Mouse (Mus musculus) midbrain, embryonic 13.5 days (tissue): Measurements from ENCODE around the gene Dclk3. TPM values are rescaled to one million over a fixed set of nuclear protein-coding genes. Genes with fewer than 3 reads are reported as not detected.
A peak's percentile ranks its signal among the peaks of the same experiment; 100 is the strongest.

ENCODE experiments used
- ATAC-seq: fragments of 200-750 bp; cut with Nextera tagmentation; 2 replicates; pipeline ENCODE4 v1.8.0; 2017; ENCODE audit warnings: mild to moderate bottlenecking, moderate TSS enrichment, moderate library complexity
- H3K27ac ChIP-seq: fragments of 300-500 bp; sonication (generic); 2 replicates; pipeline ENCODE4 v1.5.1; 2015; ENCODE audit warnings: inconsistent platforms, mild to moderate bottlenecking, moderate library complexity
- H3K27me3 ChIP-seq: fragments of 300-500 bp; sonication (generic); 2 replicates; pipeline ENCODE4 v1.6.1; 2015; ENCODE audit warnings: mild to moderate bottlenecking, inconsistent platforms
- H3K36me3 ChIP-seq: fragments of 300-500 bp; sonication (generic); 2 replicates; pipeline ENCODE4 v1.6.1; 2015; ENCODE audit warnings: mild to moderate bottlenecking, inconsistent platforms
- H3K4me1 ChIP-seq: fragments of 300-500 bp; sonication (generic); replicated peaks from 2 replicates; pipeline ENCODE4 v1.6.1; 2015; ENCODE audit warnings: inconsistent platforms
- H3K4me2 ChIP-seq: fragments of 300-500 bp; sonication (generic); replicated peaks from 2 replicates; pipeline ENCODE4 v1.6.1; 2015; ENCODE audit warnings: moderate library complexity, mild to moderate bottlenecking, inconsistent platforms
- H3K4me3 ChIP-seq: fragments of 300-500 bp; sonication (generic); replicated peaks from 2 replicates; pipeline ENCODE4 v1.5.1; 2015; ENCODE audit warnings: mild to moderate bottlenecking, inconsistent platforms
- H3K9ac ChIP-seq: fragments of 300-500 bp; sonication (generic); replicated peaks from 2 replicates; pipeline ENCODE4 v1.6.1; 2015; ENCODE audit warnings: mild to moderate bottlenecking, inconsistent platforms
- H3K9me3 ChIP-seq: fragments of 300-500 bp; sonication (generic); 2 replicates; pipeline ENCODE4 v1.6.1; 2016; ENCODE audit warnings: mild to moderate bottlenecking, inconsistent platforms
- WGBS: fragments of 180-500 bp; shearing (Covaris S2); methylation state at CpG from one replicate; pipeline ENCODE4 v1.1.7; 2015; 5-methylcytosine and 5-hydroxymethylcytosine counted together
- polyA plus RNA-seq: library from polyadenylated mRNA; unstranded; fragments of >200 nt; fragmentation: Nextera tagmentation; extraction: Ambion mirVana; gene quantifications from 2 replicates; pipeline ENCODE4 v1.2.1, GENCODE M21; 2015

The Dclk3 gene
- polyA plus RNA-seq, result 2.2 and 3.1 TPM in 2 replicates

- Histone ChIP-seq H3K27me3 (peaks cover 41% of the 10 kb centered on the region), H3K4me3 (peak within 1 kb of the TSS; percentile 51), H3K4me1 (peaks cover 4% of the 10 kb centered on the region), H3K27ac (no peak within 1 kb of the TSS), H3K9ac (peak within 1 kb of the TSS; percentile 67), H3K9me3 (no peaks in the 10 kb centered on the region), H3K36me3 (no peaks in the 10 kb centered on the region), H3K4me2 (peak within 1 kb of the TSS; percentile 69)
- ATAC-seq, result peak; percentile 75
- 3% methylated on average over 46 of the region's 57 CpGs for WGBS
Observed at GRCm38 (mm10) chr9:111438904-111439835, at the start of gene Dclk3. Gene Dclk3, plus strand, starts transcription at chr9:111439081.

- H3K36me3 ChIP-seq, result no peaks in the 10 kb centered on the region
- H3K4me2 ChIP-seq, result no peak overlapping the region
- no peak overlapping the region for H3K27ac ChIP-seq
- H3K9me3 ChIP-seq, result no peaks in the 10 kb centered on the region
- H3K9ac ChIP-seq, result no peak overlapping the region
- H3K27me3 ChIP-seq, result no peaks in the 10 kb centered on the region
- 85% methylated on average over 9 of the region's 9 CpGs for WGBS
- H3K4me3 ChIP-seq, result no peak overlapping the region
- no peaks in the 10 kb centered on the region for H3K4me1 ChIP-seq
- no peak for ATAC-seq
Observed at GRCm38 (mm10) chr9:111390016-111390415, 48.9 kb upstream of the Dclk3 start.

- Histone ChIP-seq H3K27me3 (no peaks in the 10 kb centered on the region), H3K9me3 (no peaks in the 10 kb centered on the region), H3K4me3 (no peak overlapping the region), H3K4me2 (no peak overlapping the region), H3K9ac (no peak overlapping the region), H3K27ac (no peak overlapping the region), H3K4me1 (no peaks in the 10 kb centered on the region), H3K36me3 (no peaks in the 10 kb centered on the region)
- no peak for ATAC-seq
- WGBS, result 90% methylated on average over 8 of the region's 8 CpGs
Observed at GRCm38 (mm10) chr9:111391036-111391435, 47.8 kb upstream of the Dclk3 start.

GRCm38 (mm10) chr9:111391926-111392442 lies 46.9 kb upstream of the Dclk3 start:
- no peaks in the 10 kb centered on the region for H3K4me1 ChIP-seq
- no peaks in the 10 kb centered on the region for H3K36me3 ChIP-seq
- H3K27me3 ChIP-seq, result no peaks in the 10 kb centered on the region
- H3K9ac ChIP-seq, result no peak overlapping the region
- no peak overlapping the region for H3K4me2 ChIP-seq
- no peaks in the 10 kb centered on the region for H3K9me3 ChIP-seq
- H3K27ac ChIP-seq, result no peak overlapping the region
- 93% methylated on average over 18 of the region's 18 CpGs for WGBS
- H3K4me3 ChIP-seq, result no peak overlapping the region
- ATAC-seq, result no peak

GRCm38 (mm10) chr9:111395265-111395664 lies 43.6 kb upstream of the Dclk3 start:
- WGBS, result 71% methylated on average over 5 of the region's 5 CpGs
- no peak overlapping the region for H3K4me3 ChIP-seq
- ATAC-seq, result no peak
- H3K4me1 ChIP-seq, result no peaks in the 10 kb centered on the region
- H3K27ac ChIP-seq, result no peak overlapping the region
- no peaks in the 10 kb centered on the region for H3K27me3 ChIP-seq
- no peak overlapping the region for H3K9ac ChIP-seq
- no peak overlapping the region for H3K4me2 ChIP-seq
- H3K36me3 ChIP-seq, result no peaks in the 10 kb centered on the region
- no peaks in the 10 kb centered on the region for H3K9me3 ChIP-seq

- H3K4me3 ChIP-seq, result no peak overlapping the region
- WGBS, result 88% methylated on average over 2 of the region's 2 CpGs
- ATAC-seq, result no peak
- no peak overlapping the region for H3K4me2 ChIP-seq
- H3K36me3 ChIP-seq, result no peaks in the 10 kb centered on the region
- H3K4me1 ChIP-seq, result no peaks in the 10 kb centered on the region
- no peak overlapping the region for H3K27ac ChIP-seq
- H3K9me3 ChIP-seq, result no peaks in the 10 kb centered on the region
- H3K9ac ChIP-seq, result no peak overlapping the region
- H3K27me3 ChIP-seq, result no peaks in the 10 kb centered on the region
Observed at GRCm38 (mm10) chr9:111398059-111398458, 40.8 kb upstream of the Dclk3 start.

- H3K4me2 ChIP-seq, result no peak overlapping the region
- ATAC-seq, result no peak
- WGBS, result 90% methylated on average over 4 of the region's 4 CpGs
- H3K4me1 ChIP-seq, result no peaks in the 10 kb centered on the region
- H3K36me3 ChIP-seq, result no peaks in the 10 kb centered on the region
- no peak overlapping the region for H3K4me3 ChIP-seq
- no peaks in the 10 kb centered on the region for H3K27me3 ChIP-seq
- no peak overlapping the region for H3K9ac ChIP-seq
- H3K27ac ChIP-seq, result no peak overlapping the region
- H3K9me3 ChIP-seq, result no peaks in the 10 kb centered on the region
Observed at GRCm38 (mm10) chr9:111400089-111400488, 38.8 kb upstream of the Dclk3 start.

GRCm38 (mm10) chr9:111403159-111403558 lies 35.7 kb upstream of the Dclk3 start:
- no peaks in the 10 kb centered on the region for H3K36me3 ChIP-seq
- no peaks in the 10 kb centered on the region for H3K27me3 ChIP-seq
- H3K9me3 ChIP-seq, result no peaks in the 10 kb centered on the region
- H3K4me2 ChIP-seq, result no peak overlapping the region
- H3K9ac ChIP-seq, result no peak overlapping the region
- ATAC-seq, result no peak
- no peak overlapping the region for H3K27ac ChIP-seq
- no peaks in the 10 kb centered on the region for H3K4me1 ChIP-seq
- no peak overlapping the region for H3K4me3 ChIP-seq
- 95% methylated on average over 4 of the region's 4 CpGs for WGBS

- Histone ChIP-seq H3K9me3 (no peaks in the 10 kb centered on the region), H3K4me1 (no peaks in the 10 kb centered on the region), H3K4me3 (no peak overlapping the region), H3K27ac (no peak overlapping the region), H3K9ac (no peak overlapping the region), H3K27me3 (no peaks in the 10 kb centered on the region), H3K36me3 (no peaks in the 10 kb centered on the region), H3K4me2 (no peak overlapping the region)
- no peak for ATAC-seq
- 92% methylated on average over 12 of the region's 12 CpGs for WGBS
Observed at GRCm38 (mm10) chr9:111404346-111405079, 34.4 kb upstream of the Dclk3 start.

- 91% methylated on average over 6 of the region's 6 CpGs for WGBS
- H3K4me3 ChIP-seq, result no peak overlapping the region
- H3K9me3 ChIP-seq, result no peaks in the 10 kb centered on the region
- no peaks in the 10 kb centered on the region for H3K27me3 ChIP-seq
- no peak for ATAC-seq
- H3K36me3 ChIP-seq, result no peaks in the 10 kb centered on the region
- no peak overlapping the region for H3K9ac ChIP-seq
- H3K4me1 ChIP-seq, result no peaks in the 10 kb centered on the region
- H3K27ac ChIP-seq, result no peak overlapping the region
- no peak overlapping the region for H3K4me2 ChIP-seq
Observed at GRCm38 (mm10) chr9:111405080-111405428, 33.8 kb upstream of the Dclk3 start.

- no peaks in the 10 kb centered on the region for H3K36me3 ChIP-seq
- H3K9ac ChIP-seq, result no peak overlapping the region
- H3K4me3 ChIP-seq, result no peak overlapping the region
- H3K27ac ChIP-seq, result no peak overlapping the region
- no peaks in the 10 kb centered on the region for H3K9me3 ChIP-seq
- no peak overlapping the region for H3K4me2 ChIP-seq
- no peaks in the 10 kb centered on the region for H3K27me3 ChIP-seq
- H3K4me1 ChIP-seq, result peaks cover 11% of the 10 kb centered on the region
- no peak for ATAC-seq
- 84% methylated on average over 6 of the region's 6 CpGs for whole genome bisulfite sequencing
Observed at GRCm38 (mm10) chr9:111408012-111408411, 30.9 kb upstream of the Dclk3 start.

- Histone ChIP-seq H3K4me3 (no peak overlapping the region), H3K4me2 (no peak overlapping the region), H3K9me3 (no peaks in the 10 kb centered on the region), H3K9ac (no peak overlapping the region), H3K36me3 (no peaks in the 10 kb centered on the region), H3K27me3 (no peaks in the 10 kb centered on the region), H3K27ac (no peak overlapping the region), H3K4me1 (peaks cover 14% of the 10 kb centered on the region)
- WGBS, result 83% methylated on average over 10 of the region's 10 CpGs
- ATAC-seq, result no peak
Observed at GRCm38 (mm10) chr9:111408427-111408826, 30.5 kb upstream of the Dclk3 start.
